In genomic region chr6:28135411-28136233, GRCm38 (mm10) we compare ENCODE assay signal across 8 mouse cellular contexts. TPM values are rescaled to one million over a fixed set of nuclear protein-coding genes. Genes with fewer than 3 reads are reported as not detected.
DNase-seq lines count a peak whose midpoint lies in the region; ATAC-seq and TF ChIP-seq lines count a peak whose summit lies in the region.

No protein-coding gene starts in this region.

- DNase-seq in MEL-GATA-1-ER (ENCODE audit: extremely low read depth, low read depth) = peak; percentile 66
- DNase-seq in cerebellum, adult 2 months = peak; percentile 77 to 82
- DNase-seq in forelimb bud, embryonic 11.5 days (ENCODE audit: low read depth, low spot score) = peak; percentile 87
- peak; percentile 92 for DNase-seq in hindbrain, embryonic 10.5 days (ENCODE audit: low spot score)
- peak; percentile 86 for DNase-seq in layer of hippocampus, adult 9-11 months
- DNase-seq in lung, postnatal 0 days (ENCODE audit: low spot score) = peak; percentile 74
- peak; percentile 73 for DNase-seq in ovary, postnatal 14 days (ENCODE audit: low spot score)
- peak; percentile 70 for DNase-seq in thymus, postnatal 14 days

- H3K4me1 ChIP-seq in cerebellum, adult 2 months (ENCODE audit: control insufficient read depth, insufficient read depth, low read length) = no peaks in the 10 kb centered on the region
- peaks cover 34% of the 10 kb centered on the region for H3K4me1 ChIP-seq in hindbrain, embryonic 10.5 days (replicated peaks)
- H3K4me1 ChIP-seq in lung, postnatal 0 days (ENCODE audit: insufficient read depth, low read depth, low read length) = no peaks in the 10 kb centered on the region

- under 1% methylated on average over 37 of the region's 37 CpGs for WGBS in cerebellum, adult 2 months
- under 1% methylated on average over 37 of the region's 37 CpGs for WGBS in hindbrain, embryonic 10.5 days
- WGBS in lung, postnatal 0 days = under 1% methylated on average over 37 of the region's 37 CpGs

- H3K4me3 ChIP-seq in cerebellum, adult 2 months (replicated peaks; ENCODE audit: insufficient read depth, low read depth, low read length) = peak overlapping the region; percentile 56
- H3K4me3 ChIP-seq in hindbrain, embryonic 10.5 days = peak overlapping the region; percentile 69
- H3K4me3 ChIP-seq in lung, postnatal 0 days (ENCODE audit: low read depth, low read length) = peak overlapping the region; percentile 37

- H3K4me2 ChIP-seq in lung, postnatal 0 days (replicated peaks; ENCODE audit: low read depth, low read length) = peak overlapping the region; percentile 80

- no peaks in the 10 kb centered on the region for H3K9me3 ChIP-seq in hindbrain, embryonic 10.5 days
- H3K9me3 ChIP-seq in lung, postnatal 0 days (ENCODE audit: low read length) = no peaks in the 10 kb centered on the region

- no peak for TF ChIP-seq POLR2A in cerebellum, adult 2 months (IDR thresholded peaks at IDR 0.05; ENCODE audit: borderline replicate concordance, insufficient read depth, low read length)

- 0 out of 2 replicates have a peak, but pooled peaks cover 2% of the 10 kb centered on the region for H3K27me3 ChIP-seq in cerebellum, adult 2 months (ENCODE audit: control insufficient read depth, insufficient read depth, low read length)
- H3K27me3 ChIP-seq in hindbrain, embryonic 10.5 days (ENCODE audit: insufficient read depth, poor library complexity, severe bottlenecking) = peaks cover 57% of the 10 kb centered on the region
- H3K27me3 ChIP-seq in lung, postnatal 0 days (replicated peaks; ENCODE audit: insufficient read depth, low read length) = peaks cover 25% of the 10 kb centered on the region

- TF ChIP-seq EP300 in lung, postnatal 0 days (IDR thresholded peaks at IDR 0.05) = no peak

- ATAC-seq in lung, postnatal 0 days = peak; percentile 88

- peak; percentile 83 for TF ChIP-seq CTCF in cerebellum, adult 2 months (IDR thresholded peaks at IDR 0.05; ENCODE audit: borderline replicate concordance, insufficient read depth, low read depth, low read length)
- TF ChIP-seq CTCF in lung, postnatal 0 days (IDR thresholded peaks at IDR 0.05) = peak; percentile 85

- H3K9ac ChIP-seq in lung, postnatal 0 days (replicated peaks; ENCODE audit: low read depth) = no peak overlapping the region

- H3K27ac ChIP-seq in cerebellum, adult 2 months (ENCODE audit: insufficient read depth, low read length) = no peak overlapping the region
- peak overlapping the region; percentile 78 for H3K27ac ChIP-seq in hindbrain, embryonic 10.5 days
- H3K27ac ChIP-seq in lung, postnatal 0 days (ENCODE audit: low read length) = no peak overlapping the region

- no peaks in the 10 kb centered on the region for H3K36me3 ChIP-seq in hindbrain, embryonic 10.5 days
- H3K36me3 ChIP-seq in lung, postnatal 0 days (ENCODE audit: insufficient read depth, low read length) = no peaks in the 10 kb centered on the region

RNA-seq across cellular contexts. Expression of gene Grm8, which starts 0.6 kb away (rescaled TPM):
- polyA plus RNA-seq in cerebellum, adult 2 months (2012; rRNA removed) = 6.6 and 7.3 TPM in 2 replicates
- 0.80 and 0.96 TPM in 2 replicates for polyA plus RNA-seq in hindbrain, embryonic 10.5 days (2016; fragmentation: Nextera tagmentation; extraction: Ambion mirVana)
- polyA plus RNA-seq in lung, postnatal 0 days (2015; fragmentation: Nextera tagmentation; extraction: Ambion mirVana) = not detected in 2 replicates
